Mouse (Mus musculus): ENCODE measurements around the gene Krt81. TPM values are rescaled to one million over a fixed set of nuclear protein-coding genes. Genes with fewer than 3 reads are reported as not detected.

Gene Krt81
- not detected for total RNA-seq (2022)

GRCm38 (mm10) chr15:101463651-101464050, at the start of gene Krt81:
Krt81 (minus strand) TSS chr15:101463751.
- DNase-seq (ENCODE audit: low spot score), result no peak

GRCm38 (mm10) chr15:101508247-101508646, 44.7 kb upstream of the Krt81 start:
- DNase-seq (ENCODE audit: low spot score), result no peak

DNA sequence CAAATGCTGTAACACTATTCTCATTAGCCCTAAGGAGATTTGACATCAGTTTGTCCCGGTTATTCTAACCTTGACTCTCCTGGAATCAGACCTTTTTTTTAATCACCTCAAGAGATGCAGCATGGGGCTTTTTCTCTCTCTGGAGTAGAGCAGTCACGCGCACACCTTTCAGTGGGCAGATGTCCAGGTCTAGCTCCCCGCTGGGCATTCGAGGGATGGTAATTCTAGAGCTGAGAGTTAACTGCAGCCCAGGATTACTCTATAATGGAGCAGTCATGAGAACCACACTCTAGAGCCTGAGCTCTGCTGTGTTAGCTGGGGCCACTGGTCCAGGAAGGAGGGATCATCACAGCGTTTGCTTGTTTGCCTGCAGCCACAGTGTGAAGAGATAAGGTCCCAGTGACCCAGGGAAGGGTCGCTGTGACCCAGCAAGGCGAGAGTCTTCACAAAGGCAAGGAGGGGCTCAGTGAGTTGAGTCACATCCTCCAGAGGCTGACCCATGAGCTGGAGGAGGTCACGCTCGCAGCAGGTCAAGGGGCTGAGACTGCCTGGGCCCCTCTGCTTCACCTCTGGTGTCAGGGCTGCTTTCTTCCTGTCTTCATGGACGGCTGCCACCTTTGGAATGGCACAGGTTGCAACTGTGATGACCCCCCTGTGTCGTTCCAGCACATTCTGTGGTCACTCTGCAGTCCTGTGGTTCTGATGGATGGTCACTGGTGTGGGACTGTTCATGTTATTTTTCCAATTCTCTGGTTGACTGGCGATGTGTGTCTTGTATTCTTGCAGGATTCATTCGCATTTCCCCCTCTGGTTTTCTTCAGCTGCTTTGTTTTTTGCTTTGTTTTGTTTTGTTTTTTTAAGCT, 43.6 kb upstream of the Krt81 start:
- DNase-seq (ENCODE audit: low spot score), result no peak

GRCm38 (mm10) chr15:101497181-101497580, 33.6 kb upstream of the Krt81 start:
- peak; percentile 35 for DNase-seq (ENCODE audit: low spot score)

GRCm38 (mm10) chr15:101495266-101495665, 31.7 kb upstream of the Krt81 start:
- no peak for DNase-seq (ENCODE audit: low spot score)

DNA sequence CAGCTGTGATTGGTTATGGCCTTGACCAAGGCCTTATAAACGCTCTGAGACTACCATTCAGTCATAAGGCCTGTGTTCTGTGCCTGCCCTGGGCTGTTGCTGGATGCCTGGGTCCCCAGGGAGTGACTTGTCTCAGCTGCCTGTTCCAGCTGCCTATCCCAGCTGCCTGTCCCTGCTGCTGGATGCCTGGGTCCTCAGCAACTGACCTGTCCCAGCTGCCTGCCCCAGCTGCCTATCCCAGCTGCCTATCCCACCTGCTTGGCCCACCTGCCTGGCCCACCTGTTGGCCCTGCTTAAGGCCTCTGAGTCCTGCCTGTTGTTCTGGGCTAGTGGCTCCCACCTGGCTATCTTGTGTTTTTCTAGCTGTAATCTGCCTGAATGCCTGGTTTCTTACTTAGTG, 30.7 kb upstream of the Krt81 start:
- no peak for DNase-seq (ENCODE audit: low spot score)

DNA sequence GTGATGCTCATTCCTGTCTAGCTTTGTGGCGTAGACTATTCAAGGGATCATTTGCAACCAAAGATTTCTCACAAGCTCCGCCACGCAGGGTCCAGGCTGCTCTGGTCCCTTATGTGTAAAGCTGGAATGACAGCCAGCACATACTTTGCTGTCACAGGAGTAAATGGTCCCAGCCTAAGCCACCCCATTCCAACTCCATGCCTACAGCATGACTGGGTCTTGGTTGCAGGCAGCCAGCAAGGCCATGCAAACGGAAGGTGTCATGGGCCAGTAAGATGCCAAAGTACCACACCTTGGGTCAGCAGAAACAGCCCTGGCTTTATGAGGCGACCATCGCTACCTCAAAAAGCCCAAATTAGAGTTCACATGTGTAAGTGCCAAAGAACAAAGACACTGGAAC, 30.2 kb upstream of the Krt81 start:
- no peak for DNase-seq (ENCODE audit: low spot score)

DNA sequence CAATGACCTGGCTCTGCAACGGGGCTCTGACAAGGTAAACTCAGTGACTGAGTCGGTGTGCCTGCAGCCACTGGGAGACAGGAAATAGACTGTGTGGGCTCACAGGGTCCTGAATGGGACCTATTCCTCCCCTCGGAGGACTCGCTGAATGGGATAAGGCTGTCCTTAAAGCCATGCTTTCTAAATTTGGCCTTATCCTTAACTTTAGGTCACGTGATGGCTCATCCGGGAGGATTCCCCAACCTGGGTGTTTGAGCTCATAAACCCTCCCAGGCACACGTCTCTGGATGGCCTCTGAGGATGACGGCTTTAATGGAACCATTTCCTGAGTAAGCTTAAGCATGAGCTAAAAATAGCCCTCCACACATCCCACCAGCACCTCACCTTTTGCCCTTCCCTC, 29.2 kb upstream of the Krt81 start:
- DNase-seq (ENCODE audit: low spot score), result no peak

- no peak for DNase-seq (ENCODE audit: low spot score)
Observed at GRCm38 (mm10) chr15:101491431-101491830, 27.9 kb upstream of the Krt81 start, which contains the start of gene Krt83. Krt83 (minus strand) TSS chr15:101491512.

GRCm38 (mm10) chr15:101485911-101486635, 22.5 kb upstream of the Krt81 start:
- no peak for DNase-seq (ENCODE audit: low spot score)

DNA sequence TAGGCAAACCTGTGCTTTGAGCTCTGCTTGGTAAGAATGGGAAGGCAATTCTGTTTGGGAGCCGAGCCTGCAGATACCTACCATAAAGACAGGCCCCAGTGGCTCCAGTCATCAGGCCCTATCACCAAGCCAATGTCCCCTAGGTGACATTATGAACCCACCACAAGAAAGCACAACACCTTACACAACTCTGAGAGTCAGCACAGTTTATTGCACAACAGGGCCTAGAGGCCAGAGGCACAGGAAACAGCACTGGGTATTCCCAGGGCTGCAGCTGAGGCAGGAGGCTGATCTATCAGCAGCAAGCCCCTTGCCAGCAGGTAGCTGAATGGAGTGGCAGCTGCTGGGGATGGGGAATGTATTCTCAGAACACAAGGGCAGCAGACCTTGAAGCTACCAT, 21.4 kb upstream of the Krt81 start:
- no peak for DNase-seq (ENCODE audit: low spot score)

DNA sequence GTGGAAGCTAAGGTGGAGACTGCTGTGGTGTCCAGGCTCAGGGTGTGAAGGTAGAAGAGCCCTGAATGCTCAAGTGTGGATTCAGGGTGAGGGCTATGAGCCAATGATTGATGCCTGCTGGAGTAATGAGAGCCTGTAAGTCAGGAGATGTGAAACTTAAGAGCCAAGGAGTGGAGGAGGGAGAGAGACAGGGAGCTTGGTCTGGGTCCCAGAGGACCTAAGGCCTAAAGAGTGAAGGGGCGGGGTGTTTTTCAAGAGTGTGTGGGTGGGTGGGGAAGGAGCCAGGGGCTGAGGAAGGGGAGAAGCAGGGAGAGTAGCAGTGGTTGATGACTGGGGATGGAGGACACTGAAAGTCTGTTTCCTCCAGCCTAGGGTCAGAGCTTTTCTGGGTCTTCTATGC, 20.1 kb upstream of the Krt81 start:
- no peak for DNase-seq (ENCODE audit: low spot score)

DNA sequence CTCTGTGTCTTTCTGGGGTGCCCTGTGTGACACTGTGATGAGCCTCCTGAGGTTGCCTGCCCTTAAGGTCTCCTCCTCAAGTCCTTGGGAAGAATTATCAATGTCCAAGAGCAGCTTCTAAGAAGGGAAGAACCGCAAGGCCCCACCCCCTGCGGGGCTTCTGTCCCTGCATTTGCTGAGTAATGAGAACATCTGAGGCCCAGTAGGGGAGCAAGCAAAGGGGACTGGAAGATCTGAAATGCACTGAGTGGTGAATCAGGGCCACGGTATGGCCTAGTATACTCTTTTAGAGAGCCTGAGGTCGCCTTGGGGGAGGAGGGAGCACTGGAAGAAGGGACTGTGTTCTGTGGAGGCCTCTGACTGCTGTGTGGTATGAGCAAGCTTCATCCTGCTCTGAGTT, 18.5 kb upstream of the Krt81 start:
- no peak for DNase-seq (ENCODE audit: low spot score)

GRCm38 (mm10) chr15:101479666-101480060, 16.1 kb upstream of the Krt81 start:
- DNase-seq (ENCODE audit: low spot score), result no peak

GRCm38 (mm10) chr15:101479007-101479665, 15.6 kb upstream of the Krt81 start:
- no peak for DNase-seq (ENCODE audit: low spot score)

GRCm38 (mm10) chr15:101472952-101473528, 9.5 kb upstream of the Krt81 start, which contains the start of gene Krt86:
Krt86 (plus strand) TSS chr15:101473478.
- no peak for DNase-seq (ENCODE audit: low spot score)

DNA sequence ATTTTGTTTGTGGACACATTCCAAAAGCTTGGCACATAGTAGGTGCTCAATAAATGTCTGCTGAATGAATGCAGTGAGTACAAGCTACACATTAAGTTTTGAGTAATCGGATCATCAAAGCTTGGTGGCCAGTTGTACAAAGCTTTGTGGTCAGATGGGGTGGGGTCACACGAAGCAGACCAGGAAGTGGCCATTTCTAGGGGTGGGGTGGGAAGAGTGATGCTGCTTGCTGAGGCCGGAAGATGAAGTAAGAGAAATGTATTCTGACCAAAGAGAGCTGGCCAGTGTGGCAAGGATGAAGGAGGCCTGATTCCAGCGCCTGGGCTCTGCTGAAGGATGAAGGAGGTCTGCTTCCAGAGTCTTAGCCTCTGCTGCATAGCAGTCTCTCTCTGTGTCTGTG, 5.5 kb upstream of the Krt81 start:
- no peak for DNase-seq (ENCODE audit: low spot score)

DNA sequence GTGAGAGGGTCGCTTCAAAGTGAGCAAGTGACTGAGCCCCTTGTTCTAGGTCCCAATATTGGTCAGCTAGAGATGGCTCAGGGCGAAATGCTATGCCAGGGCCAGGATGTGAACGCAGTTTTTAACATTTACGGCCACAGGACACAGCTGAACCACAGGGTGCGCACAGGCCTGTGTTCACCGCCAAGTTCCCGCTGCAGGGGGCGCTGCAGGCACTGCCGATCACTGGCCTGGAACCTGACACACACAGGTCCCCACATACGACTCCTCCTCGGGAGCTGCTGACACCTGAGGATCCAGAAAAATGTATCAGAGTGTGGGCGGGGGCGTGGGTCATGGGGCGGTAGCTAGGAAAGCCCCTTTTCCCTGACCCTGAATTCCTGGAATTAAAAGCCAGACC, 4.3 kb downstream of the Krt81 start:
- no peak for DNase-seq (ENCODE audit: low spot score)

- no peak for DNase-seq (ENCODE audit: low spot score)
Observed at GRCm38 (mm10) chr15:101458361-101458930, 5.1 kb downstream of the Krt81 start.

- DNase-seq (ENCODE audit: low spot score), result no peak
Observed at GRCm38 (mm10) chr15:101455891-101456290, 7.7 kb downstream of the Krt81 start.

DNA sequence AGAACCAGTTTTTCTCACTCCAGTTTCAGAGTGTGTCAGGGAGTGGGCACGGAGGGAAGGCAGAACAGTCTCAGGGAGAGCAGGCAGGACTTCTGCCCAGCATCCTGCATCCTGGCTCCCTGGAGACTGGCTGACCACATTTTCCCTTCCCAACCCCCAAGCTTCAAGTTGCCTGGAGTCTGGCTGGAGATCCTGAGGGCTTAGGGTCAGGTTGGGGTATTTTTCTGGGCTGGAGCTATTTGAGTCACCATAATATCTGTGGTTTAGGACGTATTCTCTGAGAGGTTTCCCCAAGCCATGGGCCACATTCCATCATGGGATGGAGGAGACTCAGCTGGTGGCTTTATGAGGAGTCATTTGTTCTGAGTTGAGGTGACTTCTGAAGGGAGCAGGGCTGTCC, 8.3 kb downstream of the Krt81 start:
- DNase-seq (ENCODE audit: low spot score), result no peak

- DNase-seq (ENCODE audit: low spot score), result no peak
Observed at GRCm38 (mm10) chr15:101454774-101455173, 8.8 kb downstream of the Krt81 start.
